Mouse (Mus musculus) right cerebral cortex, adult 2 months (tissue): ENCODE measurements around the gene Fcho1.
"Not testable (repeated sequence)": the region's sequence is repeated elsewhere in the genome, so short reads cannot be mapped to it uniquely, and the experiment has no call there.

ENCODE experiments used
- DNase-seq, 2 experiments: peaks; one replicate each; pipeline ENCODE4 v3.0.0; 2021 to 2022; ENCODE audit warnings: low spot score in 2 of 2

The Fcho1 gene

GRCm38 (mm10) chr8:71718252-71718651 is 7.3 kb downstream of the Fcho1 start:
- no peak for DNase-seq

GRCm38 (mm10) chr8:71717096-71717495 is 8.4 kb downstream of the Fcho1 start:
- no peak for DNase-seq

- DNase-seq, result no peak
These were observed 8.9 kb downstream of the Fcho1 start for GRCm38 (mm10) chr8:71716561-71717053.

GRCm38 (mm10) chr8:71715531-71715930 is 10.0 kb downstream of the Fcho1 start:
- DNase-seq, result no peak

GRCm38 (mm10) chr8:71711574-71711973 is 13.9 kb downstream of the Fcho1 start:
- no peak for DNase-seq

- peak; percentile 92 to 93 for DNase-seq
These were observed 15.6 kb downstream of the Fcho1 start for GRCm38 (mm10) chr8:71709800-71710446.

- DNase-seq, result peak; percentile 59 to 66
These were observed 16.2 kb downstream of the Fcho1 start for GRCm38 (mm10) chr8:71709134-71709799.

- peak; percentile 68 to 73 for DNase-seq
These were observed 17.6 kb downstream of the Fcho1 start for GRCm38 (mm10) chr8:71707874-71708273.

- not testable (repeated sequence) for DNase-seq
These were observed 22.1 kb downstream of the Fcho1 start for GRCm38 (mm10) chr8:71703400-71703799.

GRCm38 (mm10) chr8:71702923-71703322 is 22.6 kb downstream of the Fcho1 start:
- no peak for DNase-seq

GRCm38 (mm10) chr8:71702087-71702432 is 23.5 kb downstream of the Fcho1 start:
- DNase-seq, result no peak

GRCm38 (mm10) chr8:71701414-71702086 is 24.0 kb downstream of the Fcho1 start, which contains the start of gene B3gnt3:
B3gnt3 (minus strand) TSS chr8:71701789.
- DNase-seq, result no peak

GRCm38 (mm10) chr8:71700493-71701269 is 24.8 kb downstream of the Fcho1 start:
- DNase-seq, result no peak

GRCm38 (mm10) chr8:71695456-71695855 is 30.1 kb downstream of the Fcho1 start:
- not testable (repeated sequence) for DNase-seq

- DNase-seq, result no peak
These were observed 32.1 kb downstream of the Fcho1 start for GRCm38 (mm10) chr8:71693166-71694041.

- DNase-seq, result no peak
These were observed 33.0 kb downstream of the Fcho1 start for GRCm38 (mm10) chr8:71692509-71692908.

GRCm38 (mm10) chr8:71689028-71689427 is 36.5 kb downstream of the Fcho1 start, which contains the start of gene Insl3:
Insl3 (plus strand) TSS chr8:71689214.
- DNase-seq, result no peak

GRCm38 (mm10) chr8:71687616-71688015 is 37.9 kb downstream of the Fcho1 start:
- no peak for DNase-seq

GRCm38 (mm10) chr8:71686143-71686734 is 39.3 kb downstream of the Fcho1 start:
- no peak for DNase-seq

- no peak for DNase-seq
These were observed 39.9 kb downstream of the Fcho1 start for GRCm38 (mm10) chr8:71685573-71685972.
